Mouse (Mus musculus): Measurements from ENCODE around the gene Cabp1.

Cabp1 gene

DNA sequence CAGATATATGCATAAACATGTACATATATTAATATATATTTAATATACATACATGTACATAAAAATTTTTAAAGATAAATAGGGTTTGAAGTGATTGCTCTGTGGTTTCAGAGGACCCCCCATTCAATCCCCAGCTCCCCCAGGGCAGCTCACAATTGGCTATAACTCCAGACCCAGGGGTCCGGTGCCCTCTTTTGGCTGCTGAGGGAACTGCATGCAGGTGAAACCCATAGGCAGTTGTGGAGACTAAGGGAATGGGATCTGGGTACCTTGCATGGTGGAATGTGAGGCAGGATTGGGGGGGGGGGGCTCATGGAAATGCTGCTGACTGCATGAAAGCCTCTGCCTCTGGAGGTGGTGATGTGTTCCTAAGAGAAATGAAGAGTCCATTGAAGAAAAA lies 16.2 kb upstream of the Cabp1 start:
- DNase-seq (ENCODE audit: low spot score), result no peak

DNA sequence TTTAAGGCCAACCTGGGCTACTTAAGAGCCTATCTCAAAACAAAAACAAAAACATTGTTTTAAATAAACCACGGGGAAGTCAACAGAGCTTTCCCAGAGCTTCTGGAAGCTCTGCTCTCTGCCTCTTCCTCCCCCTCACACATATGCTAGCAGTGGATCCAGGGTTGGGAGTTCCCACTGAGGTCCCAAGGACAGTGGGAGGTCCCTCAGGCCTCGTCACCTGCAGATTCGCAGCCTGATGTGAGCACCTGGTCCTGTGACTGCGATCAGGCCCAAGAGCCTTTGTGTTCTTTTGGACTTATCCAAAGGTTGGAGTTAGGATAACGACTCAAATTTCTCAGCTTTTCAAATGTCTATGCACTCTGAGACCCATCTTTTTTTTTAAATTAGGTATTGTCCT lies 14.4 kb upstream of the Cabp1 start:
- DNase-seq (ENCODE audit: low spot score), result no peak

DNA sequence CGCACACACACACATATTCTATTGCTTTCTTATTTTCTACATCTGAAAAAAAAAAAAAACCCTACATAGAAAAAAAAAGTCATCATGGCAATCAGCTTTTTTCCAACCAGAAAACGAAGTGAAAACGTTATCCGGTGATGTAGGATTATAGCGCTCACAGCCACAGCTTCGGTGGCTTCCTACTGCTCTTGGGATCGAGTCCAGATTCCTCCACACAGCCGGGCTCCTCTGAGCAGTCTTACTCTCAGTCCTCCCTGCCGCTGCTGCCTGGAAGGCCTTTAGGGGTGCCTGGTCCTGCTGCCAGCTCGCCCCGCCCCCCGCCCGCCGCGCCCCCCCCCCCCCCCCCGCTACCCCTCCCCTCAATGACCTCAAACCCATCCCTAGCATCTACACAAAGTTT lies 13.7 kb upstream of the Cabp1 start:
- no peak for DNase-seq (ENCODE audit: low spot score)

DNA sequence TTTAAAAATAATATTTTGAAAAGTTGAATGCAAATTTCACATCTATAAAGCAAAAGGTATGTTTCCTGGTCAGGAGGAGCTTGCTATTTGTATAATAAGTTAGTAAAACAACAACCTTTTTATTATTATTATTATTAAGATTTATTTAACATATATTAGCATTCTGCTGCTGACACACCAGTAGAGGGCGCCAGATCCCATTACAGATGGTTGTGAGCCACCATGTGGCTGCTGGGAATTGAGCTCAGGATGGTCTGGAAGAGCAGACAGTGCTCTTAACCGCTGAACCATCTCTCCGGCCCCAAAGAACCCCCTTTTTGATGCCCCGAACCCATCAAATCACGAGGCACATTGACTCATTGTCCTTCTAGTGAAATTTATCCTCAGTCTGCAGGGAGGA lies 13.1 kb upstream of the Cabp1 start:
- DNase-seq (ENCODE audit: low spot score), result no peak

DNA sequence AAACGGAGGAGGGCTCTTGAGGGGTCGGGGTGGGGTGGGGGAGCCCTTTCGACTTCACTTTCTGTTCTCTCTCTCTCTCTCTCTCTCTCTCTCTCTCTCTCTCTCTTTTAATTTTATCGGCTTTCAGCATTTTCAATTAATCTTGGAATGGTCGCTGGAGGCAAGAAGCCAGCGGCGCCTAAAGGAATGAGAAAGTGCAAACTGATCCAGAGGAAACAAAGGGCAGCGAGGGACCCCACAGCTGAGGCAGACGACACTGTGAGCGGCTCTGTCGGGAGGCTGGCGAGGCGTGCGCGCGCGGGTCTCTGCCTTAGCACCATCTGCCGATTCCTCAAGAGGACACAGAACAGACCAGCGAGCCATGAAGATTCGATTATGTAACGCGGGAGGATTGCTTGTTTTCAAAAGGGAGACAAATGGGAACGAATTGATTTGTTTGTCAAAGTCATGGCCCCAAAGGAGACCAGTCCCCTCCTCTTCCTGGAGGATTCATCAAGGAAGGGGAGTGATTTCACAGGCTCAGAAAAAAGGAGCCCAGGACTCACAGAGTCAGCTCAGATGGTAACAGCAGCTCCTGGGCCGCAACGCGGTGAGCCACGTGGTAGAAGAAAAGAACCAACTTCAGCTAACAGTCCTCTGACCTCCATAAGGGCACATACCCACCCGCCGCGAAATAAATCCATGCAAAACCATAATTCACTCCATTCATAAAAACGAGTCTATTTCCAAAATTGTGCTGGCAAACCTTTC lies 10.6 kb upstream of the Cabp1 start:
- DNase-seq (ENCODE audit: low spot score), result peak; percentile 88

DNA sequence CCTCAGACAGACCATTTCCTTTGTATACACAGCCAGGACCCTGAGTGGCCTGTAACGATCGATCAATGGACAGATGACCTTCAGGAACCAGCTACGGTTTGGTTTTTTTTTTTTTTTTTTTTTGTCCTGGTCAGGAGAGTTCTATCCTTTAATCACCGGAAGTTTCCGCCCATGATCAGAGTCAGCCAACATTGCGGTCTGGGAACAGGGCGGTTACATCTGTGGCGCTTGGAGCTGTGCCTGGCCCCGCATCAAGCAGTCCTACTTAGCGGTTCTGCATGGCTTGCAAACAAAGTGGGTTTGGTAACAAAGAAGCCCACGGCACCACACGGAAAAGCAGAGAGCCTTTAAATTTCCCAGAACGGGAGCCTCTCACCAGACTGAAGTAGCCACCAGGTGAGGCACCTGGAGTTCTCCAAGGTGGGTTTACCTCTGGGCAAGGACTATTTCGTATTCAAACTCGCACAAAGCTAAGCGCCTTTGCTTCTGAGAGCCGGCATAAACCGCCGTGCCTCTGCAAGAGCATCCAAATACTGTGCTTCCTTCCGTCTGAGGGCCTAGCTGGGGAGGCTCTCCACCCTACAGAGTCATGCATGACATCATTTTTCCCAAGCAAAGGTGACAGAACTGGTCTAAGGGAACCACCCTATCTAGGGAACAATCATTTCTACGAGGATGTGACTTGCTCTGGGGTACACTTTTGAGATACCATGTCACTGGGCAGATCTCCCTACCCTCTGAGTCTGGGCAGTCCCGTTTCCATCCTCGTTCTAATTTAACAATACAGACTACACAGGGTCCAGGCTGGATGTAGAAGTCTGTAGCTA lies 9.8 kb upstream of the Cabp1 start:
- DNase-seq (ENCODE audit: low spot score), result no peak

DNA sequence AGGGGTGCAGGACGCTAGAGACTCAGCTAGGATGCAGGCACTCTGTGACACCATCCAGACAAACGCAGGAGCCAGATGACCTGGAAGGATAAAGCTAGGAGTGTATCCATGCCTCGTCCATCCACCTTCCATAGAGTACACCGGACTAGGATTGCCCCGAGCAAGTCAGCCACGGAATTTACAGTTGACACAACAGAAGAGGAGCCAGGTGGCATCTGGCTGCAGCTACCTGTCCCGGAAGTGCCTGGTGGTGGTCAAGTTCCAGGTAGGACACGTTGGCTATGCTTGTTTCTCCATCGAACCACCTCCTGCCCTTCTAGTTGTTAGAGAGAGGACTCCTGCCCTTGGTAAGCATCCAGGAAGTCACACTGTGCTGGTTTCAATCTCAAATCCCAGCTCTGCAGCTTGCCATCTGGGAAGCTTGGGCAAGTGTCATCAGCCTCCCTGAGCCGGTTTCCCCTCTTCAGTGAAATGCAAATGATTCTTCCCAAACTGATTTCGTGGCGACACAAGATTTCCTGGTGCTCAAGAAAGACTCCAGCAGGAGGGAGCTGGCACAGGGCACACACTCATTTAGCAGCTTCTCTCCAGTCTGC lies 543 bp upstream of the Cabp1 start:
- no peak for DNase-seq (ENCODE audit: low spot score)

DNA sequence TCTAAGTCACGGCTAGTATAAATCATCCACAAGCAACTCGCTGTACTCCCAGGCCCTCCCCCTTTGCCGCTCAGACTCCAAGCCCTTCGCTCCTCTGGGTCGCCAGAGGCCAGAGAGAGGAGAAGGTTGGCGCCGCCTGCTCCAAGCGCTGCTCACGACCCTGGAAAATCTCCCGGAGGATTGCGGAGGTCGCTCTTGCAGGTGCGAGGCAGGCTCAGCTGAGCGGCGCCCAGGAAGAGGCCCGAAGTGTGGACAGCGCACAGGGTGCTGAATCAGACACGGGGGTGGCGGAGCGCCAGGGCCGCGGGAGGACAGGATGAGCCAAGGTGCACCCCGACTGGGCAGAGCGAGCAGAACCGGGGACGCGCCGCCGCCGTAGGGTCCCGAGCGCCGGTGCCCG lies 955 bp downstream of the Cabp1 start:
- DNase-seq (ENCODE audit: low spot score), result peak; percentile 61

DNA sequence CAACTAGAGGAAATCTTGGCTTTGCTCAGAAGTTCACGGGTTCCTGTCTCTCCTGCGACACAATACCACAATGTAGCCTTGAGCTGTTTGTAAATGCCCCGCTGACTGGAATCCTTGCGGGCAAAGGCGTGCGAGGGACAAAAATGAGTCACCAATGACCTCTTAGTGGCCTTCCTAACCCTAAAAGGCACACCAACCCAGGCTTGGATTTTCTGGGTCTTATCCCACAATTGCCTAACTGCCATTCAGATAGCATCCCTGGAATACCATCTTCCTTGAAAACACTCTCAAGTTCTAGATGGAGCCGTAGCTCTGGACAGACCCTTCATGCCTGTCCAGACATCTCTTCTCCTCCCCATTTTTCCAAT lies 1.4 kb downstream of the Cabp1 start:
- no peak for DNase-seq (ENCODE audit: low spot score)

DNA sequence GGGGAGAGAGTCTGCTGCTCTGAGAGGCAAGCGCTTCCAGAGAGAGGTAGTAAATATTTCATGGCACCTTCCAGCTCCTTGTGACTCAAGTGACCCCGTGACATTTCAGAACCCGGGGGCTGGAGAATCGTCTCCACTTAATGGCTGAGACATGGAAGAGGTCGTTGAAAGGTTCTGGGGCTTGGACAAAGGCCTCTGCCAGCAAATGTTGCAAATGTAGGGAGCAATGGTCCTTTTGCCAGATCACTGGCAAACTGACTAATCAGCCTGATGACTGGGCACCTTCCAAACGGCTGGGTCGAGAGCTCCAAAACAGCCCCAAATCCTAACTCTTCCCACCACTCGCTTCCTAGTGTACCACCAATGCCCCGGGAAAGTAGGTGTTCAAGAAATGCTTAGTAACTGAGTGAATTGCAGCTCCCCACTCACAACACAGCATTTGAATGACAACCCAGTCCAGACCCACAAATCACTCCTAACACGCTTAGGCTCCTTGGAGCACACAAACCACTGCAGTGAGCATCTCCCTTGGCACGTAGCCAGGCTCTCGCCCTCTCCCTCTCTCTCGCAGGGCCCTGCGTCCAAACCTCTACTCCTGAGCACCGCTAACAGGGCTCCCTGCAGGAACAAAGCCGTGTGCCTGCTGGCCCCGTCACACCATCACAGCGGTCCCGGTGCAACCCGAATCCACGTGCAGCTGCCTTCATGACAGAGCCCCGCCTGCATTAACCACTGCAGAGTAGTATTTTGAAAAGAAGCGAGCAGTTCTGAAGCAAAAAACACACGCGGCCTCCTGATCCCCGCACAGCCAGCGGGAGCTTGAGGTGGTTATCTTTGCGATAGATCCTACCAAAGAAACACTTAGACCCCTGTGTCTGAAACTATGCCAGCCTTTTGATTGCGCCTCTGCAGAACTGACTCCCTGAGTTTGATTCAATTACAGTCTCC lies 2.0 kb downstream of the Cabp1 start:
- no peak for DNase-seq (ENCODE audit: low spot score)

DNA sequence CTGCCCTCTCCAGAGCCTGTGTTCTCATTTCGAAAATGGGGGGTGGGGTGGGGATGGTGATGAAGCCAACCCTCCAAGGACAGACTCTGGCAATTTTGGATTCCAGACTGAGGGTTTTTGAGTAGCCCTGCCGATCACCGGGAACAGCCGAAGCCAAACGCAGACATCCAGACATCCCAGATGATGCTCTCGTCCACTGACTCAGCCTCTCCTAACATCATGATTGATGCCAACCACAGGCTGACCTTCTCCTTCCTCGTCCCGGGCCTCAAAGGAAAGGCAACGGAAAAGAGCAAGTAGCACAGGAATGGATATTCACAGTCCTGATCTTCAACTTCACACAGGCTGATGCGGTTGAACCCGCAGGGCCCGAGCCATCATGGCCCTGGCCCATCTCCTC lies 4.1 kb downstream of the Cabp1 start:
- no peak for DNase-seq (ENCODE audit: low spot score)

DNA sequence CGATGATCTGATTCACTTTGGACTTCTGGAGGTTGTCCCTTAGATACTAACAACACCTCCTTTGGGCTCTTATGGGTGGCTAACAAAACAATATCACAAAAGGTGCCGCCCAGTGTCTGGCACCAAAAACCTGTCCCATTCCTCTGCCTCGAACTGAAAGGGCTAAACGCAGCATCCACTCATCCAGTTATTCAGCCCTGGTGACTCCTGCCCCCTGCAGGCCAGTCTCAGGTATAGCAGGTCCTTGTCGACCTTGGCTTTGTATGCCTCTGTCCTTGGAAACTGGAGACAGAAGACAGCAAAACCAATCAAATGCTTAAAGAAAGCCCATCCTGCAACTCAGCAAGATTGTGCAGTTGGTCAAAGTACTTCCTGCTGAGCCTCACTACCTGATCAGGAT lies 5.4 kb downstream of the Cabp1 start:
- DNase-seq (ENCODE audit: low spot score), result peak; percentile 65

DNA sequence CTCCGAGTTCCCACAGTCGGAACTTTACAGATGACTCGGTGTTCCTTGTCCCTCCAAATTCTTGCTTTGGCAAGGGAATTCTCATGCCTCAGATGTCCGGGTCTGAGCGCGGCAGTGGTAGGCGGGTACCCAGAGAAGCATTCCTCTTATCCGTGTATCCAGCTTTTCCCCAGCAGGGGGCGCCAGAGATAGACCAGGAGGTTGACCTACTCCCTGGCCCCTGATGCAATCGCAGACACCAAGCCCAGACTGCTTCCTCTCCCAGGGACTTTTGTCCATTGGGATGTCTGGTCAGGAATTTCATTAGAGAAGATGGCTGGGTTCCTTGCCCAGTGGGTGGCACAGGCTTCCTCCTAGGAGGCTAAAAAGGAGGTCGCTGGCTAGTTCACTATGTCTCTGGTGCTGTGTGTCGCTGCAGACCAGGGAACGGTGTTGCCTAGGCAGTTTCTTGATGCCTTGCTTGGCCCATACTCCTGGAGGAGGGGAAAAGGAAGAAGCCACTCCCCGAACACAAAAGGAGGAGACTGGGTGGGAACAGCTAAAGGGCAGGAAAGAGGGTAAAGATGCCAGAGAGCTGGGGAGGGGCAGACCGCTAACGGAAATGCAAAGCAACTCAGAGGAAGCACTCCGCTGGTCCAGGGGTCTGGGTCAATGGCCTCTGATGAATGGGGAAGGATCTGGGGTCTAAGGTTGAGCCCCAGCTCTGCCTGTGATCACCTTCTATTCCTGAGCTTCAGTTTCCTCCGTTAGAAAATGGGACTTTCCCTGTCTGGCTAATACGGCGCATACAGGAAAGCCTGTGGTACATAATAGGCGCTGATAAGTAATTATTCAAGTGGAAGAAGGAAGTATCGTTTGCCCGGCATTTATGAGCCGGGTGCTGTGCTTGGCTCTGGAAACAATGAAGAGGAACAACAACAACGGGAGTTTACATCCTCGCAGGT lies 6.7 kb downstream of the Cabp1 start:
- DNase-seq (ENCODE audit: low spot score), result peak; percentile 91

DNA sequence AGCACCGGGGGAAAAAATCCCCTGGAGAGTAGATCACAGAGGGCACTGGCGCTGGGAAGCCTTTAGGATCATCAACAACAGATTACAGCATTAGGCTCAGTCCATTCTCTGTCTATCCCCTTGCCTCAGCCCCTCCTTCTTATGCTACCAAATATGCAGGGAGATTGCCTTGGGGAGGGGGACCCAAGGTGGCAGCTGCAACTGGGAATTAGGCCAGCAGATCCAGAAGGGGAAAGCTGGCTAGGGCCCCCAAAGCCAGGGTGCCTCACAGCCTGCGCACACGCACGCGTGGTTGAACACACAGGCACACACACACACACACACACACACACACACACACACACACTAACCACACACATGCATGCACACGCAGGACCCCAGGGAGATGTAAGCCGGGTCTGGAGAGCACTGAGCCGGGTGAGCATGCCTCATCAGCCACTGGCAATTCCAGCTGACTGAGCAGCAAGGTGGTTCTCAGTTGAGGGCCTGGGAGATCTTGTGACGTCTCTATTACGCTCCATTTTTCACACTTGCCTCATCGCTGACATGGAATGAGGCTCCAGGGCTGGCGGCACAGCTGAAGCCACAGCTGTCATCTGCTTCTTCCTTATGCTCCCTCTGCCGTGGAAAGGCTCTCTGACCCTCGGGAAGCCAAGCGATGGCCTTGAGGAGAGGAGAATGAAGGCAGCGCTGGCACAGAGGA lies 7.7 kb downstream of the Cabp1 start:
- DNase-seq (ENCODE audit: low spot score), result peak; percentile 57

DNA sequence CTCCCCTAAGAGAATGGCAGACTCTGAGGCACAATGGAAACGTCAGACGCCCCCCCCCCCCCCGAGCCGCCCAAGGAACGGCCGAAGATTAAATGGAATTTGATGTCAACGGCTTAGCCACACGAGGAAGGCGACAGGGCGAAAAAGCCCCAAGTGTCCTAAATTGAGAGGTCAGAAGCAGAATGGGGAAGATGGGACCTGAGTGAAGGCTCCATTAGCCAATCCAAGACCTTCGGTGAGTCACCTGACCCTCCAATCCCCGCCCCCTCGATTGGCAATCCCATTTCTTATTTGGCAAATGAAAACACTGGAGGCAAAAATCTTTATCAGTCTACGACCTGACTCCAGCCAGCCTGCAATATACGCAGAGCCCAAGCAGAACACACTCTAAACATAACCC lies 9.5 kb downstream of the Cabp1 start:
- peak; percentile 66 for DNase-seq (ENCODE audit: low spot score)

DNA sequence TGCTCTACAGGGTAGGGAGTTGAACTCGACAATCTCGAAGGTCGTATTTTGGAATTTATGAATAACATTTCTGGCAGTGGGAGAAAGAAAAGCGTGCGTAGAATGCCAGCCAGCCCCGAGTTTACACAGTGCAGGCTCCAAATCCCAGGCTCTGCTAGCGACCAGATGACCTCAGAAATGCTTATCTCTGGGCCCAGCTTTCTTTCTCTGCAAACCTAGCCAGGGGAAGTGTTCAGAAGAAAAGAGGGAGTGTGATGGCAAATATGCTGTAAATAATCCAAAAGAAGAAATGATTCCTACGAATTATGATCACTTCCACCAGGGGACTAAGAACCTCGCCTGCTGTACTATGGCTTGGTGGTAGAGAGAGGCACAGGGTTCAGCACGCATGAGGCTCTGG lies 10.7 kb downstream of the Cabp1 start:
- DNase-seq (ENCODE audit: low spot score), result no peak

DNA sequence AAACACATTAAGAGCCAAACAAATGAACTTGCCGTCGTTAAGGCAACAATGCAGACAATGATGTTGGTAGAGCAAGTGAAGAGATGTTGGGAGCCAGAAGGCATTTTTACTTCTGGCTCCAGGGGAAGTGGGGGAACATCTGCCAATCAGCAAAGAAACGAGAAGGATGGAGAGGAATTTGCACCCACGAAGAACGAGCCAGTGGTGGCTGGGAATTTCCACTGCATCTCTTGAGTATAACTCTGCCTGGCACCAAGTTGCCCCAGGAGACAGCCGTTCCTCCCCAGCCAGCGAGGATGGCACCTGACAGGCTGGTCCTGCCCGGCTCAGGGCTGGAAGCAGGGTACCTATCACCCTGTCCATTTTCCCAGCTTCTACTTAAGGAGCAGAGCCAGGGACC lies 11.3 kb downstream of the Cabp1 start:
- DNase-seq (ENCODE audit: low spot score), result no peak

DNA sequence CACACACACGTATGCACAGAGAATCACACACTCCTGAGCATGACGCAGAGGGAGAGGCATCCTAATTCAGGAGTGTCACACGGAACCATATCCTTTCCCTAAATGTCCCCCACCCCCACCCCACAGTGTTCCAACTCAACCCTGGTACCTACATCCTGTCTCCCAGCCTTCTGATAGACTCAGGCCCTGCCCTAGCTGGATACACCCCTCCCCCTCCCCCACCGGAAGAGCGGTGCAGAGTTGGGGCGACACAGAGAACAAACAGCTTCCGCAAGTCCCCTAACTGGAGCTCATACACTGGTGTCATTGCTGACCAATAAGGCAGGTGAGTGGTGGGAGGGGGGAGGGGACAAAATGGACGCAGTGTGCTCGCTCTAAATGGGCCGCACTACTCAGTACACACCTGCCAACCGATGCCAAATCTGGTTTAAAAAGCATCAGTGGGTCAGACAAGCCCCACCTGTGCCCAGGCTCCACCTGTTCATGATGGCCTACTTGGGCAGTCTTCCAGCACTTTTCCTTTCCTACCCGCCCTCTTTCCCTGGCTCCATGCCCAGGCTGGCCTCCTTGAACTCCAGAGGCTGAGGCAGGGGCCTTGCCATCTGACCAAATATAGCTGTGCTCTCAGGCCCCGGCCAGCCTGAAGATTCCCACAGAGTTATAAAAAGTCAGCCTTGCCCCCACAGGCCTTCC lies 12.8 kb downstream of the Cabp1 start:
- DNase-seq (ENCODE audit: low spot score), result no peak

DNA sequence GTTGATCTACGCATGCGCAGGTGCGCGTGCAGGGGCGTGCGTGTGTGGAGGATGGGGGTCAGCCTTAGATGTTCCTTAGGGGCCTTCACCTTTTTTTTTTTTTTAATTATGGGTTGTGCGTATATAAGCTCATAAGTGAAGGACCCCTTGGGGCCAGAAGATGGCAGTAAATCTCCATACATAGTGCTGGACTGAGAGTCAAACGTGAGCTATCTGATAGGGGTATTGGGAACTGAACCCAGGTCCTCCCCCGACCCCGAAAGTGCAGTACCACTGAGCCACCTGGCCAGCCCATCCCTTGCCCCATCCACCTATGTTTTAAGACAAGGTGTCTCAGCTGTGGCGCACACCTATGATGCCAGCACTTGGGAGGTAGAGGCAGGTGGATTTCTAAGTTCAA lies 14.6 kb downstream of the Cabp1 start:
- no peak for DNase-seq (ENCODE audit: low spot score)

DNA sequence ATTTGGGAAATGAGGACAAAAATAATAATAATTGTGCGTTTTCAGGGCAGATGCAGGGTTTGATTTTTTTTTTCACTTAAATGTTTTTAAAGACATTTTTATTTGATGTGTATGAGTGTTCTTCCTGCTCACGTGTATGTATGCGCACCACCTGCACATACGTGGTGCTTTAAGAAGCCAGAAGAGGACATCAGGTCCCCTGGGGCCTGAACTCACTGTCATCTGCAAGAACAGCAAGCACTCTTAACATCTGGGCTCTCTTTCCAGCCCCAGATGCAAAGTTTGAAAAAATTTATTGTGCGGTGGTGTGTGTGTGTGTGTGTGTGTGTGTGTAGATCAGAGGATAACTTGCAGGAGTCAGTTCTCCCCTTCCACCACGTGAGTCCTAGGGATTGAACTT lies 16.3 kb downstream of the Cabp1 start:
- no peak for DNase-seq (ENCODE audit: low spot score)
